Mouse (Mus musculus): ENCODE measurements around the gene Med25. TPM values are rescaled to one million over a fixed set of nuclear protein-coding genes. Genes with fewer than 3 reads are reported as not detected.

Med25 gene
- polyA plus RNA-seq, 1 experiment = 249 TPM

DNA sequence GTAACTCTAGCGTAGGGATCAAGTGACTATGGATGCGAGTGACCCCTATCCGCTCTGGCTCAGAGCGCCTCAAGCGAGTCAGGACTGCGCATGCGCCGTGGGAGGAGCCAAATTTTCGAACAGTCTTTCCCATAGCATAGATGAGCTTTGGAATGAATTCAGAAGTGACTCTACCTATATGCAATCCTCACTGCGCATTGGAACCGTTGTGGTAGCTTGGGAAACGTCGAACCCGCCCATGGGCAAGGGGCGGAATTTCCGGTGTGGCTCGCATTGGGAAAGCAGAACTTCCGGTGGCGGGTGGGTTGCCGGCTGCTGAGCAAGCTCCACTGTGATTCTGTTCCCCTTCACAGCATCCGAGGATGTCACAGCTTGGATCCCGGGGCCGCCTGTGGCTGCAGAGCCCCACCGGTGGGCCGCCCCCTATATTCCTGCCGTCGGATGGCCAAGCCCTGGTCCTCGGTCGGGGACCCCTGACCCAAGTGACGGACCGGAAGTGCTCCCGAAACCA is 35.4 kb downstream of the Med25 start, which contains the start of gene Pnkp:
Gene Pnkp (plus strand): TSS at position 98 of the 511 bp plus-strand sequence.
- Histone ChIP-seq H3K4me3 (replicated peaks) (peak within 1 kb of the TSS; percentile 97), H3K36me3 (replicated peaks; ENCODE audit: low read length) (peaks cover 51% of the 10 kb centered on the region), H3K9me3 (no peaks in the 10 kb centered on the region), H3K27me3 (replicated peaks) (no peaks in the 10 kb centered on the region), H3K4me1 (peaks cover 89% of the 10 kb centered on the region)
- no peak for TF ChIP-seq GATA1 (IDR thresholded peaks at IDR 0.05; ENCODE audit: borderline replicate concordance, low read length)
- TF ChIP-seq FLI1 (IDR thresholded peaks at IDR 0.05; ENCODE audit: low read length) = peak; percentile 82

DNA sequence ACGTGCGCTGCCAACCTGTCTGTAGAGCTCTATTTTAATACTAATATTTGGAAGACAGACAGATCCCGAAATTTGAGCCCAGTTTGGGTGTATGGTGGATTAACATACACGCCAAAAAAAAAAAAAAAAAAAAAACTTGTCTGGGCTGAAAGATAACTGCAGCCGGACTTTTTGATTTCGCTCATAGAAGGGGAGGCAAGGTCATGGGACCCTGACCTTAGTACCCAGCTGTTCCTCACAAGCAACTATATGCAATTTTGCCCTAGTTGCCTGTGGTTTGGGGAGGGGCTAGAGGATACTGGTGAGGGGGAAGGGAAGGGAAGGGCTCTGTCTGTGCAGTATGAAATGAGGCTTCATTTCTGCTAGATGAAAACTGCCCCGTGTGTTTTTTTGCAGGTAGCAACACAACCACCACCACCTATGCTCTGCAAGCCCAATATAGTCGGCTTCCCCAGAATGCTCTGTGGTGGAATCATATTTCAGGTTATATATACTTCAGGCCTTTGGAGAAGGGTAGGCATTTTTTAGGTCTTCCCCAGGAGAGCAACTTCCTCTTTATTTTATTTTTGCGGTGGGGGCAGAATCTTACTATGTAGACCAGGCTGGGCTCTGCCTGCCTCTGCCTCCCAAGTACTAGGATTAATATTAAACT is 36.1 kb downstream of the Med25 start:
- Histone ChIP-seq H3K4me1 (peaks cover 89% of the 10 kb centered on the region), H3K4me3 (replicated peaks) (peak overlapping the region; percentile 97), H3K27me3 (replicated peaks) (no peaks in the 10 kb centered on the region), H3K9me3 (no peaks in the 10 kb centered on the region), H3K36me3 (replicated peaks; ENCODE audit: low read length) (peaks cover 51% of the 10 kb centered on the region)
- TF ChIP-seq FLI1 (IDR thresholded peaks at IDR 0.05; ENCODE audit: low read length) (no peak), GATA1 (IDR thresholded peaks at IDR 0.05; ENCODE audit: borderline replicate concordance, low read length) (no peak)

DNA sequence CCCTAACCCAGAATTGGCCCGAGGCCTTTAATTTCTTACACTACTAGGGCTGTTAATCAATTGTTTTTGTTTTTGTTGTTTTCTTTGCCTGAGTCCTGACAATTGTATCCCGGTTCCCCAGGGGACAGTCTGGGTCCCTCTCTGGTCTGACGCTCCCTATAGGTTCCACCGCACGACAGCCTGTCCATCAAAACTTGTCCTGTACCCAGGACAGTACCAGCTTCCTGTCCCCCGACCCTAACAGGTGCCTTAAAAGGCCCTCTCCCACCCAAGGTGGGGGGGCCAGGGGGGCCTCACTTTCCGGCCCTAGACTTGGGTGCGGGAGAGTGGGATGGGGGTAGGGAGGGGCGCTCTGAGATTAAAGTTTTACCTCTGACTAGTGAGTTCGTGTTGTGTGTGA is 37.5 kb downstream of the Med25 start:
- Histone ChIP-seq H3K4me1 (peaks cover 86% of the 10 kb centered on the region), H3K4me3 (replicated peaks) (peak overlapping the region; percentile 98)

DNA sequence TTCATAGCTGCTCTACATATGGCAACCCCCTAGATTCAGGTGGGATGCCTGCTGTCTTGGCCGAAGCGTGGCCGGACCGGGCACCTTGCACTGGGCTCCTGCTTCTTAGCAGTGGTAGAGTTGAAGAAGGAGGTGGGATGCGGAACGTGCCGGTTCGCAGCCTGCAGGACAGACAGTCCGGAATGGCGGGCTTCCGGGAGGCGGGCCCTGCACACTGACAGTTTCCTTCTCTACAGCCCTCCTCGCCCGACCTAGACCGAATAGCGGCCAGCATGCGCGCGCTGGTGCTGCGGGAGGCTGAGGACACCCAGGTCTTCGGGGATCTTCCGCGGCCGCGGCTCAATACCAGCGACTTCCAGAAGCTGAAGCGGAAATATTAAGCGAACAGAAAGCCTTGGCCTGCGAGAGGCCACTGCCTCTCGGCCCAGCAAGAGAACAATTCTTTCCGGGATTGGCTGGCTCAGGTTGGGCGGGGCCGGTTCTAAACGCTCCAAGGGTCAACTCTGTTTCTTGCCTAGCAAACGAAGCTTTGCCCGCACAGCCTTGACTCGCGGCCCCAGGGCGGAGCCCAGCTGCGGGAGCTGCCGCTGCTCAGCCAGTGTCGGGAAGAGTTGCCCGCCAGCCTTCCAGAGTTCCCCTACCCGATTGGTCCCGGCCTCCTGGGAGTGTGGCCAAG is 38.0 kb downstream of the Med25 start:
- Histone ChIP-seq H3K4me1 (peaks cover 80% of the 10 kb centered on the region), H3K4me3 (replicated peaks) (peak overlapping the region; percentile 98), H3K9me3 (no peaks in the 10 kb centered on the region), H3K27me3 (replicated peaks) (no peaks in the 10 kb centered on the region), H3K36me3 (replicated peaks; ENCODE audit: low read length) (peaks cover 35% of the 10 kb centered on the region)
- TF ChIP-seq GATA1 (IDR thresholded peaks at IDR 0.05; ENCODE audit: borderline replicate concordance, low read length) = no peak
- no peak for TF ChIP-seq FLI1 (IDR thresholded peaks at IDR 0.05; ENCODE audit: low read length)

More for the DNA sequence above, 37.5 kb downstream of the Med25 start:
- H3K27me3 ChIP-seq (replicated peaks) = no peaks in the 10 kb centered on the region
- TF ChIP-seq GATA1 (IDR thresholded peaks at IDR 0.05; ENCODE audit: borderline replicate concordance, low read length) = no peak
- no peaks in the 10 kb centered on the region for H3K9me3 ChIP-seq
- peaks cover 41% of the 10 kb centered on the region for H3K36me3 ChIP-seq (replicated peaks; ENCODE audit: low read length)

DNA sequence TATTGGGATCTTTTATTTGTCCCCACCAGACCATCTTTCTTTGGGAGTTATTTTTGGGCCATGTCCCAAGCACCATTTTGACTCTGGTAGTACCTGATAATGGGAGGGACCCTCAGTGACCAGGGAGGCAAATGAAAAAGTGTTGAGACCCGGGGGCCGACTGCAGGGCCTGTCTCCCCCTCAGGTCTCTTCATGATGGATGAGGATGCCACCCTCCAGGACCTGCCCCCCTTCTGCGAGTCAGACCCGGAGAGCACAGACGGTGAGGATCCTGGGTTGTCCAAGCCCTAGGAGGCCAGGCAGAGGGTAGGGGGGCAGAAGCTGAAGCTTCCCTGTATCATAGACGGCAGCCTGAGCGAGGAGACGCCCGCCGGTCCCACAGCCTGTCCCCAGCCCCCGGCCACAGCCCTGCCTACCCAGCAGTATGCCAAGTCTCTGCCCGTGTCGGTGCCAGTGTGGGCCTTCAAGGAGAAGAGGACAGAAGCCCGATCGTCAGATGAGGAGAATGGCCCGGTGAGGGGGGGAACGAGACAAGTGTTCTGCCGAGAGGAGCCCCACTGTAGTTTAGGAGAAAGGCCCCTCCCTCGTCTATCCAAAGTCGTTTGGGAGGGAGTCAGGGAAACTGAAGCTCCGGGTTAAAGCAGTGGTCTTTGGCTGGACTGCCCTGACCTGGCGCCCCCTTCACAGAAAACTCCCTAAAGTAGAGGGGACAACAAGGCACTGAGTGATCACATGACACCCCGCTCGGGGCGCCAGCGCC is 38.7 kb downstream of the Med25 start:
- Histone ChIP-seq H3K9me3 (no peaks in the 10 kb centered on the region), H3K36me3 (replicated peaks; ENCODE audit: low read length) (peaks cover 33% of the 10 kb centered on the region), H3K4me1 (peaks cover 74% of the 10 kb centered on the region), H3K27me3 (replicated peaks) (no peaks in the 10 kb centered on the region), H3K4me3 (replicated peaks) (peak overlapping the region; percentile 98)
- TF ChIP-seq FLI1 (IDR thresholded peaks at IDR 0.05; ENCODE audit: low read length) (no peak), GATA1 (IDR thresholded peaks at IDR 0.05; ENCODE audit: borderline replicate concordance, low read length) (no peak)

DNA sequence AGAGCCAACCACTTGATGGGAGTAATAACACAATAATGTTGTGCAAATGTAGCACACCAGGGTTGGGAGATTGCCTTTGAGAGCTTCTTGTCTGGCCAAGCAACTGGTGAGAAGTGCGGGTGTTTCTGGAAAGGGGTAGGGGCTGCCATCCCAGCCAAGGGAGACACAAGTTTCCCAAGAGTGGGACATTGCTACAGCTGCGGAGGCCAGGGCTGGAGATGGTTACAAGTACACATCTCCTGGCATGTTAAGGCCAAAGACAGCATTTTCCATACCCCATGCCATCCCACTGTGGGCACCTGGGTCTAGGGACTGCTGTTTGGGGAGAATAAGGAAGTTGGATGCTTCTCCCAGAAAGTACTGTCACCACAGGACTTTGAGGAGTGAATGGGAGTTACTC is 39.4 kb downstream of the Med25 start:
- H3K4me1 ChIP-seq = peaks cover 69% of the 10 kb centered on the region
- H3K27me3 ChIP-seq (replicated peaks) = no peaks in the 10 kb centered on the region
- H3K36me3 ChIP-seq (replicated peaks; ENCODE audit: low read length) = peaks cover 29% of the 10 kb centered on the region
- H3K9me3 ChIP-seq = no peaks in the 10 kb centered on the region
- no peak for TF ChIP-seq FLI1 (IDR thresholded peaks at IDR 0.05; ENCODE audit: low read length)
- TF ChIP-seq GATA1 (IDR thresholded peaks at IDR 0.05; ENCODE audit: borderline replicate concordance, low read length) = no peak
- H3K4me3 ChIP-seq (replicated peaks) = peak overlapping the region; percentile 98

DNA sequence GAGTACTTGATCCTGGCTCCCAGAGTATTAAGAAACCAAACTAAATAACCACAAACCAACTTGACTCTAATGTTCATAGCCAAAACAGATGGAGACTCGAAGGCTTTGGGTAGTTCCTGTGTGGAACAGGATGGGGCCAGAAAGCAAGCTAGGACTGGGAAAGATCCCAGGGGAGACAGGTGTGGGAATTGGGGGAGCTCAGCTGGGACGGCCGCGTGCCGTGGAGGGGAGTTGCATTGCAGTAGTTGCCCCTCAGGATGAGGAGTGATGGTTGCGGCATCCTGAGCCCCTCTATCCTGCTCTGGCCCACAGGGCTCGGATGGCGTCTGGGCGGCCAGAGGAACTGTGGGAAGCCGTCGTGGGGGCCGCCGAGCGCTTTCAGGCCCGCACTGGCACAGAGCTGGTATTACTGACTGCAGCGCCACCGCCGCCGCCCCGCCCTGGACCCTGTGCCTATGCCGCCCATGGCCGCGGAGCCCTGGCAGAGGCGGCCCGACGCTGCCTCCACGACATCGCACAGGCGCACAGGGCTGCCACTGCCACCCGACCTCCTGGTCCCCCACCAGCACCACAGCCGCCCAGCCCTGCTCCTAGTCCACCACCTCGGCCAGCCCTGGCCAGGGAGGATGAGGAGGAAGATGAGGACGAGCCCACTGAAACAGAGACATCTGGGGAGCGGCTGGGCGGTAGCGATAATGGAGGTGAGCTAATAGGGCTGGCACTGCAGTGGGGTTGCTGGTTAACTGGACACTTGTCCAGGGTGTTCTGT is 40.1 kb downstream of the Med25 start:
- H3K27me3 ChIP-seq (replicated peaks) = no peaks in the 10 kb centered on the region
- peak overlapping the region; percentile 98 for H3K4me3 ChIP-seq (replicated peaks)

DNA sequence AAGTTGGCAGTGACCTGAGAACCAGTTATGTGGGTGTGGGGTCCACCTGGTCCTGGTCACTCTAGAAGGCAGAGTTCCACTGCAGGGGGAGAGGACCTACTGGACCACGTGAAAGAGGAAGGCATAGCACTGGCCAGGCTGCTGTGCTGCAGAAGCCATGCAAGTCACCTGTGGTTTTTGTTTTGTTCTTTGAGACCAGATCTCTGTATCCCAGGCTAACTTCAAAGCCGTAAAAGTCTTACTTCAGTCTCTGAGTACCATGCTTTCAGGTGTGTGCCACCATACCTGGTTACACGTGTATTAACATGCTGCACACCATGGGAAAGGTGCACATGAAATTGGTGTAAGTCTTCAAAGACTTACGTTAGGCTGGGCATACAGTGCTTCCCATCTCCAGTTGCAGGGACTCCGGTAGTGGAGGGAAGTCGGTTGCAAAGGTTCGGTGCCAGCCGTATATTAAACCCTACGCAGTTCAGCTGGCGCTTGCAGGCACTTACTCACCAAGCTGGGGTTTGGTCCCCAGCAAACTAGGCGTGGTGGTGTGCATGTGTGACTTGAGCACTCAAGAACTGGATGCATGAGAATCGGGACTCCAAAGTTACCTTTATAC is 40.8 kb downstream of the Med25 start:
- Histone ChIP-seq H3K4me3 (replicated peaks) (peak overlapping the region; percentile 100), H3K27me3 (replicated peaks) (no peaks in the 10 kb centered on the region), H3K4me1 (peaks cover 71% of the 10 kb centered on the region), H3K9me3 (no peaks in the 10 kb centered on the region), H3K36me3 (replicated peaks; ENCODE audit: low read length) (peaks cover 37% of the 10 kb centered on the region)
- TF ChIP-seq FLI1 (IDR thresholded peaks at IDR 0.05; ENCODE audit: low read length) (no peak), GATA1 (IDR thresholded peaks at IDR 0.05; ENCODE audit: borderline replicate concordance, low read length) (no peak)

More for the DNA sequence above, 40.1 kb downstream of the Med25 start:
- TF ChIP-seq GATA1 (IDR thresholded peaks at IDR 0.05; ENCODE audit: borderline replicate concordance, low read length) (no peak), FLI1 (IDR thresholded peaks at IDR 0.05; ENCODE audit: low read length) (no peak)
- H3K9me3 ChIP-seq = no peaks in the 10 kb centered on the region
- H3K4me1 ChIP-seq = peaks cover 69% of the 10 kb centered on the region
- H3K36me3 ChIP-seq (replicated peaks; ENCODE audit: low read length) = peaks cover 31% of the 10 kb centered on the region
